In genomic region chr9:25535487-25535886, GRCm38 (mm10) we compare ENCODE assay signal across 17 mouse cellular contexts.
"Had no signal": no experiment of that assay in that cellular context is flagged by ENCODE, and none has a peak within 500 bp of the region (broad histone marks: within the 10 kb centered on the region; RNA-seq: fewer than 3 reads in every experiment).

No protein-coding gene starts in this region.

- H3K4me2 ChIP-seq: liver, embryonic 11.5 days; liver, embryonic 13.5 days; liver, embryonic 15.5 days; lung, embryonic 14.5 days; midbrain, embryonic 11.5 days; midbrain, embryonic 13.5 days; midbrain, embryonic 15.5 days; neural tube, embryonic 12.5 days; stomach, embryonic 15.5 days had no signal

- H3K9me3 ChIP-seq: liver, embryonic 13.5 days; liver, embryonic 15.5 days; megakaryocyte, embryonic 14.5 days; midbrain, embryonic 13.5 days; midbrain, embryonic 15.5 days; neural tube, embryonic 12.5 days; stomach, embryonic 15.5 days had no signal

- H3K9ac ChIP-seq: liver, embryonic 13.5 days; liver, embryonic 15.5 days; liver, postnatal 0 days; lung, embryonic 14.5 days; midbrain, embryonic 13.5 days; midbrain, embryonic 15.5 days; neural tube, embryonic 12.5 days; stomach, embryonic 15.5 days had no signal

- H3K4me3 ChIP-seq: liver, embryonic 13.5 days; liver, embryonic 15.5 days; megakaryocyte, embryonic 14.5 days; midbrain, embryonic 13.5 days; midbrain, embryonic 15.5 days; neural tube, embryonic 12.5 days; stomach, embryonic 15.5 days had no signal

- H3K36me3 ChIP-seq: liver, embryonic 13.5 days; liver, embryonic 15.5 days; midbrain, embryonic 13.5 days; midbrain, embryonic 15.5 days; neural tube, embryonic 12.5 days; stomach, embryonic 15.5 days had no signal

- H3K27me3 ChIP-seq: liver, embryonic 13.5 days; liver, embryonic 15.5 days; megakaryocyte, embryonic 14.5 days; midbrain, embryonic 13.5 days; midbrain, embryonic 15.5 days; neural tube, embryonic 12.5 days; stomach, embryonic 15.5 days had no signal

- DNase-seq: liver, embryonic 13.5 days; liver, postnatal 0 days; lung, embryonic 14.5 days; right cerebral cortex, postnatal 14 days; thymus, adult 2 months; thymus, postnatal 25 days; thymus, postnatal 4 days had no signal

- H3K4me1 ChIP-seq: liver, embryonic 15.5 days; megakaryocyte, embryonic 14.5 days; midbrain, embryonic 15.5 days; neural tube, embryonic 12.5 days; stomach, embryonic 15.5 days had no signal

- ATAC-seq: liver, postnatal 0 days; midbrain, embryonic 13.5 days; midbrain, embryonic 15.5 days had no signal

- H3K27ac ChIP-seq: liver, embryonic 13.5 days; liver, embryonic 15.5 days; macrophage; midbrain, embryonic 13.5 days; midbrain, embryonic 15.5 days; neural tube, embryonic 12.5 days; stomach, embryonic 15.5 days; stomach, postnatal 0 days had no signal
